Mouse (Mus musculus): ENCODE data around the gene Bsg. TPM values are rescaled to one million over a fixed set of nuclear protein-coding genes. Genes with fewer than 3 reads are reported as not detected.

Gene Bsg
- 689 and 691 TPM in 2 replicates for polyA plus RNA-seq (2016; fragmentation: Nextera tagmentation; extraction: Ambion mirVana)

DNA sequence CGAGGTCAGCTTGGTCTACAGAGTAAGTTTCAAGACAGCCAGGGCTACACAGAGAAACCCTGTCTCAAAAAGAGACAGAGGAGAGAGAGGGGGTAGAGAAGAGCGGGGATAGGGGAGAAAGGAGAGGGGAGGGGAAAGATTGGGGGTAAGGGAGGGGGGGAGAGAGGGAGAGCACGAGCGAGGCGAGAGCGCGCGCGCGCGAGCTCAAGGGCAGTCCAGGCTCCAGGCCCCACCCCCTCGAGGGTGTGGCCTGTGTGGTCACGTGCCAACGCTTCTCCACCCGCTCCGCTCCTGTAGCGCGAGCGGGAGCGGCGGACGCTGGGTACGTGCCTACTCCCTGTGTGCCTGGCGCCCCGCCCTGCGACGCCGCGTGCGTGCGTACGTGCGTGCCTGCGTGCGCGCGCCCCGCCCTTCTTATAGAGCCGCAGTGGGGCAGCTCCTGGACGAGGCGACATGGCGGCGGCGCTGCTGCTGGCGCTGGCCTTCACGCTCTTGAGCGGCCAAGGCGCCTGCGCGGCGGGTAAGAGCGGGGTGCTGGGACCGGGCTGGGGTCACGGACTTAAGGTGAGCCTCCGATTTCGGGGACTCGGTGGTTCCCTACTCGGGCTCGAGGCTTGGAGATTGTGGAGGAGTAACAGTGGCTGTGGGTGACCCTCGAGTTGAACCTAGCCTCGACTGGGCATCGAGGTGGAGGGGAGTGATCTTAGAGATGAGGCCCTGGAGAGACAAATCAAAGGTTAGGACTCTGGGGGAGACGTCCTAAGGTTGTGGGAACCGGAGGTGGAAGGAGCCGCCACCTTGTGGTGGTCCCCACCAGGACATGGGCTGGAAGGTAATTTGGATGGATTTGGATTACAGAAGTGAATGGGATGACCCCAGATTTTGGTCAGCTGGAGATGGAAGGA lies at the start of gene Bsg:
Gene Bsg, plus strand, starts transcription at position 427 of the 905 bp plus-strand sequence.
- H3K4me1 ChIP-seq, result peaks cover 32% of the 10 kb centered on the region
- H3K27me3 ChIP-seq, result no peaks in the 10 kb centered on the region
- peaks cover 22% of the 10 kb centered on the region for H3K36me3 ChIP-seq
- peak within 1 kb of the TSS; percentile 93 for H3K9ac ChIP-seq
- H3K27ac ChIP-seq, result peak within 1 kb of the TSS; percentile 80
- peak within 1 kb of the TSS; percentile 87 for H3K4me2 ChIP-seq (replicated peaks)
- ATAC-seq (ENCODE audit: insufficient number of reproducible peaks, insufficient read depth, low FRiP score, low TSS enrichment), result peak; percentile 91
- WGBS, result under 1% methylated on average over 58 of the region's 65 CpGs
- H3K9me3 ChIP-seq, result no peaks in the 10 kb centered on the region
- H3K4me3 ChIP-seq, result peak within 1 kb of the TSS; percentile 81

DNA sequence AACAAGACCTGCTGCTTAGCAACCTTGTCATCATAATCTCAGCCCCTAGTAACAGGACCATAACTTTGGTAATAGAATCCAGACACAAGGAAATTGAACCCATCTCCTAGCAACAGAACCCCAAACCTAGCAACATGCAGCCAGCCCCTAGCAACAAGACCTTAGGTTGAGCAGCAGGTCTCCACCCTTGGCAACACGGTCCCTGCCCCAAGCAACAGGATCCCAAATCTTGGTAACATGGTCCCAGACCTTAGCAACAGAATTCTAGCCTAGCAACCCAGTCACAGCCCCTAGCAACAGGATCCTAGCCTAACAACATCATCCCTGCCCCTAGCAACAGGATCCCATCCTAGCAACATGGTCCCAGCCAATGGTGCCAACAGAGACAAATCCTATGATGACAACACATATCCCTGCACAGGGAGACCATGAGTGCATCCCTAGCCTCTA lies 49.3 kb upstream of the Bsg start:
- peak; percentile 61; the same call in 1 of the 2 replicates for ATAC-seq (ENCODE audit: insufficient number of reproducible peaks, insufficient read depth, low FRiP score, low TSS enrichment)
- no peaks in the 10 kb centered on the region for H3K9me3 ChIP-seq
- WGBS, result 12% methylated on average over 1 of the region's 1 CpGs
- 0 out of 2 replicates have a peak, but pooled peaks cover 5% of the 10 kb centered on the region for H3K4me1 ChIP-seq
- H3K36me3 ChIP-seq, result no peaks in the 10 kb centered on the region
- H3K9ac ChIP-seq, result no peak overlapping the region
- no peaks in the 10 kb centered on the region for H3K27me3 ChIP-seq
- no peak overlapping the region for H3K27ac ChIP-seq
- no peak overlapping the region for H3K4me2 ChIP-seq (replicated peaks)
- H3K4me3 ChIP-seq, result no peak overlapping the region

- no peaks in the 10 kb centered on the region for H3K36me3 ChIP-seq
- 15% methylated on average over 4 of the region's 4 CpGs for WGBS
- H3K4me2 ChIP-seq (replicated peaks), result no peak overlapping the region
- 0 out of 2 replicates have a peak, but pooled peaks cover 5% of the 10 kb centered on the region for H3K4me1 ChIP-seq
- H3K27me3 ChIP-seq, result no peaks in the 10 kb centered on the region
- ATAC-seq (ENCODE audit: insufficient number of reproducible peaks, insufficient read depth, low FRiP score, low TSS enrichment), result no peak
- H3K9me3 ChIP-seq, result no peaks in the 10 kb centered on the region
- H3K27ac ChIP-seq, result no peak overlapping the region
- no peak overlapping the region for H3K4me3 ChIP-seq
- no peak overlapping the region for H3K9ac ChIP-seq
Observed at GRCm38 (mm10) chr10:79658829-79659228, 45.5 kb upstream of the Bsg start.

GRCm38 (mm10) chr10:79660298-79660697 lies 44.0 kb upstream of the Bsg start:
- H3K4me2 ChIP-seq (replicated peaks), result no peak overlapping the region
- 80% methylated on average over 2 of the region's 2 CpGs for WGBS

GRCm38 (mm10) chr10:79661861-79662260 lies 42.4 kb upstream of the Bsg start:
- no peak overlapping the region for H3K4me2 ChIP-seq (replicated peaks)
- H3K27me3 ChIP-seq, result no peaks in the 10 kb centered on the region
- no peak overlapping the region for H3K9ac ChIP-seq
- H3K9me3 ChIP-seq, result no peaks in the 10 kb centered on the region
- WGBS, result 35% methylated on average over 3 of the region's 3 CpGs
- no peaks in the 10 kb centered on the region for H3K36me3 ChIP-seq
- H3K27ac ChIP-seq, result no peak overlapping the region
- H3K4me3 ChIP-seq, result no peak overlapping the region
- no peak for ATAC-seq (ENCODE audit: insufficient number of reproducible peaks, insufficient read depth, low FRiP score, low TSS enrichment)
- no peaks in the 10 kb centered on the region for H3K4me1 ChIP-seq

More at GRCm38 (mm10) chr10:79660298-79660697, 44.0 kb upstream of the Bsg start:
- Histone ChIP-seq H3K9ac (no peak overlapping the region), H3K4me3 (no peak overlapping the region), H3K27ac (no peak overlapping the region), H3K27me3 (no peaks in the 10 kb centered on the region), H3K9me3 (no peaks in the 10 kb centered on the region), H3K36me3 (no peaks in the 10 kb centered on the region), H3K4me1 (0 out of 2 replicates have a peak, but pooled peaks cover under 1% of the 10 kb centered on the region)
- no peak for ATAC-seq (ENCODE audit: insufficient number of reproducible peaks, insufficient read depth, low FRiP score, low TSS enrichment)

- Histone ChIP-seq H3K27ac (no peak within 1 kb of the TSS), H3K4me1 (no peaks in the 10 kb centered on the region), H3K27me3 (no peaks in the 10 kb centered on the region), H3K9ac (no peak within 1 kb of the TSS), H3K36me3 (no peaks in the 10 kb centered on the region), H3K4me2 (replicated peaks) (no peak within 1 kb of the TSS), H3K9me3 (no peaks in the 10 kb centered on the region), H3K4me3 (no peak within 1 kb of the TSS)
- 10% methylated on average over 13 of the region's 13 CpGs for WGBS
- ATAC-seq (ENCODE audit: insufficient number of reproducible peaks, insufficient read depth, low FRiP score, low TSS enrichment), result no peak
Observed at GRCm38 (mm10) chr10:79664131-79664665, 40.1 kb upstream of the Bsg start, which contains the start of gene Madcam1. TSS of gene Madcam1 (plus strand) at chr10:79664559.

- Histone ChIP-seq H3K36me3 (no peaks in the 10 kb centered on the region), H3K9me3 (no peaks in the 10 kb centered on the region), H3K4me3 (no peak overlapping the region), H3K27ac (no peak overlapping the region), H3K4me2 (replicated peaks) (no peak overlapping the region), H3K4me1 (peaks cover under 1% of the 10 kb centered on the region; the same call in 1 of the 2 replicates), H3K27me3 (no peaks in the 10 kb centered on the region), H3K9ac (no peak overlapping the region)
- WGBS, result 76% methylated on average over 8 of the region's 8 CpGs
- no peak for ATAC-seq (ENCODE audit: insufficient number of reproducible peaks, insufficient read depth, low FRiP score, low TSS enrichment)
Observed at GRCm38 (mm10) chr10:79665051-79665450, 39.2 kb upstream of the Bsg start.

DNA sequence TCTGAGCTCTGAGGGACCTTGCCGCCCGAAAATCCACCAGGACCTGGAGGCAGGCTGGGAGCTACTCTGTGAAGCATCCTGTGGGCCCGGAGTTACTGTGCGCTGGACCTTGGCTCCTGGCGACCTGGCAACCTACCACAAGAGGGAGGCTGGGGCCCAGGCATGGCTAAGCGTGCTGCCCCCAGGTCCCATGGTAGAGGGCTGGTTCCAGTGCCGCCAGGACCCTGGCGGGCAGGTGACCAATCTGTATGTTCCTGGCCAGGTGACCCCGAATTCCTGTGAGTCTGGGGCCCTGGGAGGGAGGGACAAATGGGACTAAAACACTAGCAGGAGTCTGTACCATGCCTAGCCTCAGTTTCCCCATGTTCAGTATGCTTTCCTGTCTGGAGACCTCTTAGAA lies 37.8 kb upstream of the Bsg start:
- Histone ChIP-seq H3K27ac (no peak overlapping the region), H3K36me3 (no peaks in the 10 kb centered on the region), H3K9me3 (no peaks in the 10 kb centered on the region), H3K4me3 (no peak overlapping the region), H3K27me3 (no peaks in the 10 kb centered on the region), H3K4me2 (replicated peaks) (no peak overlapping the region), H3K4me1 (peaks cover 13% of the 10 kb centered on the region), H3K9ac (no peak overlapping the region)
- ATAC-seq (ENCODE audit: insufficient number of reproducible peaks, insufficient read depth, low FRiP score, low TSS enrichment), result no peak
- WGBS, result 69% methylated on average over 9 of the region's 9 CpGs

- Histone ChIP-seq H3K9ac (no peak overlapping the region), H3K4me2 (replicated peaks) (no peak overlapping the region), H3K27ac (no peak overlapping the region), H3K36me3 (0 out of 2 replicates have a peak, but pooled peaks cover 2% of the 10 kb centered on the region), H3K4me3 (no peak overlapping the region), H3K27me3 (no peaks in the 10 kb centered on the region), H3K9me3 (no peaks in the 10 kb centered on the region), H3K4me1 (peaks cover 13% of the 10 kb centered on the region)
- no peak for ATAC-seq (ENCODE audit: insufficient number of reproducible peaks, insufficient read depth, low FRiP score, low TSS enrichment)
- WGBS, result 82% methylated on average over 5 of the region's 5 CpGs
Observed at GRCm38 (mm10) chr10:79668076-79668475, 36.2 kb upstream of the Bsg start.

- H3K4me2 ChIP-seq (replicated peaks), result peak within 1 kb of the TSS; percentile 91
- no peaks in the 10 kb centered on the region for H3K27me3 ChIP-seq
- H3K9ac ChIP-seq, result peak within 1 kb of the TSS; percentile 78
- H3K4me1 ChIP-seq, result peaks cover 13% of the 10 kb centered on the region
- peak within 1 kb of the TSS; percentile 85 for H3K4me3 ChIP-seq
- 0 out of 2 replicates have a peak, but pooled peaks cover 7% of the 10 kb centered on the region for H3K36me3 ChIP-seq
- no peaks in the 10 kb centered on the region for H3K9me3 ChIP-seq
- H3K27ac ChIP-seq, result peak within 1 kb of the TSS; percentile 94
- peak; percentile 57 for ATAC-seq (ENCODE audit: insufficient number of reproducible peaks, insufficient read depth, low FRiP score, low TSS enrichment)
- WGBS, result under 1% methylated on average over 45 of the region's 45 CpGs
Observed at GRCm38 (mm10) chr10:79668771-79669575, 35.3 kb upstream of the Bsg start, which contains the start of gene Tpgs1. TSS of gene Tpgs1 (plus strand) at chr10:79669369.

- H3K4me2 ChIP-seq (replicated peaks), result peak overlapping the region; percentile 91
Observed at GRCm38 (mm10) chr10:79669576-79670057, 34.7 kb upstream of the Bsg start.

More at GRCm38 (mm10) chr10:79669576-79670057, 34.7 kb upstream of the Bsg start:
- H3K36me3 ChIP-seq, result 0 out of 2 replicates have a peak, but pooled peaks cover 7% of the 10 kb centered on the region
- WGBS, result under 1% methylated on average over 47 of the region's 47 CpGs
- peak overlapping the region; percentile 85 for H3K4me3 ChIP-seq
- no peaks in the 10 kb centered on the region for H3K9me3 ChIP-seq
- no peaks in the 10 kb centered on the region for H3K27me3 ChIP-seq
- H3K4me1 ChIP-seq, result peaks cover 13% of the 10 kb centered on the region
- ATAC-seq (ENCODE audit: insufficient number of reproducible peaks, insufficient read depth, low FRiP score, low TSS enrichment), result peak; percentile 44
- peak overlapping the region; percentile 94 for H3K27ac ChIP-seq
- H3K9ac ChIP-seq, result peak overlapping the region; percentile 78

All from embryonic facial prominence, embryonic 12.5 days (tissue).